Mouse (Mus musculus): Measurements from ENCODE around the gene Hecw2. TPM values are rescaled to one million over a fixed set of nuclear protein-coding genes. Genes with fewer than 3 reads are reported as not detected.

The Hecw2 gene
- polyA plus RNA-seq (2015; fragmentation: Nextera tagmentation; extraction: Ambion mirVana), result 4.3 and 5.5 TPM in 2 replicates

DNA sequence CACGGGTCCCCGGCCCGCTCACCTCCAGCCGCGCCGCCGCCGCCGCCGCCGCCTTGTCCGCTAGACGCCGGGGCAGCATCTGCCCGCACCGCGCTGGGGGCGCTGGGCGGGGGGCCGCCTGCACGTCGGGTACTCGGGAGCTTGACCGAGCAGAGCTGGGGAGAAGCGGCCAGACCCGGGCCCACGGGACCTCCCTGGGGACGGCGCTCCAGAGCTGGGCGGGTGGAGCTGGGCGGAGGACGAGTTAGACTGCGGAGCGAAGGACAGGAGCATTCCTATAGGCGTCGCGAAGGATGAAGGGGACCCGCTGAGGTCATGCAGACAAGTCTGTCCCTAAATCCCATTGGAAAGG, at the start of gene Hecw2:
Gene Hecw2, minus strand, starts transcription at position 215 of the 352 bp plus-strand sequence.
- Histone ChIP-seq H3K9me3 (no peaks in the 10 kb centered on the region), H3K9ac (peak within 1 kb of the TSS; percentile 57), H3K4me2 (peak within 1 kb of the TSS; percentile 92), H3K4me1 (peaks cover 8% of the 10 kb centered on the region), H3K4me3 (peak within 1 kb of the TSS; percentile 76), H3K27me3 (peaks cover 11% of the 10 kb centered on the region), H3K36me3 (no peaks in the 10 kb centered on the region), H3K27ac (peak within 1 kb of the TSS; percentile 33; the same call in 1 of the 2 replicates)
- WGBS, result under 1% methylated on average over 35 of the region's 38 CpGs
- ATAC-seq (ENCODE audit: borderline replicate concordance, extremely low read depth, low FRiP score, low TSS enrichment), result peak; percentile 78; the same call in 1 of the 2 replicates

DNA sequence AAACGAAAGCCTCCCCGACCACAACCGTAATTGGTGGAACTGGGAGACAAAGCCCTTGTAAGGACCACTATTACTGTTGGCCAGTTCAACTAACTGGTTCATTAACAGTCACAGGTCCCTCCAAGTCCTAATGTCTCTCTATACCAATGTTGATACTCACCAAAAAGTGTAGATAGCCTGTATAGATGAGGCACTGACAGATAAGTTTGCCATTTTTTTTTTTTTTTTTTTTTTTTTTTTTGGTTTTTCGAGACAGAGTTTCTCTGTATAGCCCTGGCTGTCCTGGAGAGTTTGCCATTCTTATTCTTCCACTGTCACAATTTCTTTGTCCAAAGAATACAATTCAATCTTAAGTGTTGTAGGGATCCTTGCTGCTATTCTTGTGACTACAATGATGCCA, 47.8 kb upstream of the Hecw2 start:
- H3K4me3 ChIP-seq, result no peak overlapping the region
- H3K9me3 ChIP-seq, result no peaks in the 10 kb centered on the region
- no peaks in the 10 kb centered on the region for H3K4me1 ChIP-seq
- 90% methylated on average over 4 of the region's 4 CpGs for WGBS
- ATAC-seq (ENCODE audit: borderline replicate concordance, extremely low read depth, low FRiP score, low TSS enrichment), result no peak
- no peaks in the 10 kb centered on the region for H3K36me3 ChIP-seq
- H3K27me3 ChIP-seq, result no peaks in the 10 kb centered on the region
- no peak overlapping the region for H3K27ac ChIP-seq
- no peak overlapping the region for H3K9ac ChIP-seq
- H3K4me2 ChIP-seq, result no peak overlapping the region

DNA sequence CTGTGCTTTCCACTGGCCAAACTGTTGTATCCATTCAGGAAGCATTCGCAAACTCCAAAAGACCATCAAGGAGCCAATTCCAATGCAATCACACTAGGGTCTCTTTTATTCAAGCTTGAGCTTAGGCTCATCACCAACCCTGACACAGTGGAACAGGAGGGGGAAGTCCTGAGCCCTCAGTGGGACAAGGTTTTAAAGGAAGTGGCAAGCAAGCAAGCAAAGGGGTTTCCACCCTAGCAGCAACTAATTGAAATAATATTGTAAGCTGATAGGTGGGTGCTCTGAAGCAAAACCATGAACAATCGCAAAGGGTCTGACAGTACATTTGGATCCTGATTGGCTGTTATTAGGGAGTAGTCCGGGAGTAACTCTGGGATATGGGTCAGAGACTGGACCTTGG, 25.3 kb upstream of the Hecw2 start:
- no peak for ATAC-seq (ENCODE audit: borderline replicate concordance, extremely low read depth, low FRiP score, low TSS enrichment)
- Histone ChIP-seq H3K4me3 (no peak overlapping the region), H3K4me1 (no peaks in the 10 kb centered on the region), H3K9me3 (no peaks in the 10 kb centered on the region), H3K36me3 (no peaks in the 10 kb centered on the region), H3K4me2 (no peak overlapping the region), H3K9ac (no peak overlapping the region), H3K27me3 (no peaks in the 10 kb centered on the region), H3K27ac (no peak overlapping the region)
- WGBS, result 91% methylated on average over 3 of the region's 3 CpGs

DNA sequence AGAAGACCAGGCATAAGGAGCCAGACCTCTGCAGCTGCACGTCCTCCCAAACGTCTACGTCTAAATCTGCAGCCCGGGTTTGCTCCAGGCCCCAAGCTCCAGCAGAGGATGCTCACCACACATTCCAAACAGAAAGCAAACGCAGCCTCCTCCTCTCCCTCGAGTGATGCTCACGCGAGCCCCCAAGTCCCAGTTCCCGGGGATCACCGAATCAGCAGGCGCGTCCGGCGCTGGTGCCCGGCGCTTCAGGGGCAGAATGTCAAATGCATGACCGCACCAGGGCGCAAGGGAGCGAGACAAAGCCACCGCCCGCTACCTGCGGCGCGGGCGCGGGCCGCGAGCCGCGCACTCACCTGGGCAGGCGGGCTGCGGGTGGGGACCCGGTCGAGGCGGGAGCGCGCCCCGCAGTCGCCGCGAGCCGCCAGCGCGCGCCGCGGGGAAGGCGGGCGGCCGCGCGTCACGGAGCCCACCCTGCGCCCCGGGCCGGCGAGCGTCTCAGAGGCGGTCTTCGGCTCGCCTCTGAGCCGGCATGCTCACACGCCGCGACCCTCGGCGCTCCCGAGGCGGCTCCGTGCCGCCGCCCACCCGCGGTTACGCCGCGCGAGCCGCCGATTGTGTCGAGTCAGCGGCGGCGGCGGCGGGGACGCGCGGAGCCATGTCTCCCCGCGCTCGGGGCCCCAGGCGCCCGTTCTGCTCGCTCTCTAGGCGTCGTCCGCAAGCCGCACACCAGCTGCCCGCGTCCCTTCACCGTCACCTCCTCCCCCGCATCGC, 600 bp downstream of the Hecw2 start:
- Histone ChIP-seq H3K36me3 (no peaks in the 10 kb centered on the region), H3K4me3 (peak overlapping the region; percentile 76), H3K27ac (peak overlapping the region; percentile 33; the same call in 1 of the 2 replicates), H3K4me2 (peak overlapping the region; percentile 92), H3K27me3 (peaks cover 11% of the 10 kb centered on the region), H3K9me3 (no peaks in the 10 kb centered on the region), H3K9ac (peak overlapping the region; percentile 57), H3K4me1 (peaks cover 8% of the 10 kb centered on the region)
- peak; percentile 85 for ATAC-seq (ENCODE audit: borderline replicate concordance, extremely low read depth, low FRiP score, low TSS enrichment)
- under 1% methylated on average over 61 of the region's 104 CpGs for WGBS

DNA sequence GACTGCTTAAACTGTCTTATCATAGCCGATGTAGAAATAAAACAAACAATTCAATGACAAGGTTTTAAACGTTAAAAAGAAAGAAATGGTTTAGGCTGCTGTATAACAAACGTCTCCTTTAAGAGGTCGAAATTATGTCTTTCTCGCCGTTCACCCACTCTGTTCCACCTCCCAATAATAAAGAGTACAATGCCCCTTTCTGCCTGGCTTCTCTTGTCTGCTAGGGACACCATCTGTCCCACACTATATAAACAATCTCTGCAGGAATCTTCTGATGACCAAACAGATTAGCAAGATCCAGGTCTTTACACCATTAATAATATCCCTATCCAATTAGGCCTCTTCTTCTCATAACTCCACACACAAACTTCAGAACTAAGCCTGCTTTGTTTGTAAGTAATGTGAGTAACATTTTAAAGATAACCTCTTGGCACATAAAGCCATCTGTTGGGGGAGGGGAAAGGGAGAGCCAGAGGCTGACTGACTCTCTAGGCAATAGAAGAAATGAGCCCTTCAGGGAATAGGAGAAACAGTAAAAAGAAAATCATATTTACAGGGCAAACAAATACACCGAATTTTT, 1.7 kb downstream of the Hecw2 start:
- Histone ChIP-seq H3K27me3 (peaks cover 11% of the 10 kb centered on the region), H3K4me2 (no peak overlapping the region), H3K4me1 (peaks cover 8% of the 10 kb centered on the region), H3K9ac (no peak overlapping the region), H3K4me3 (no peak overlapping the region), H3K9me3 (no peaks in the 10 kb centered on the region), H3K27ac (no peak overlapping the region), H3K36me3 (no peaks in the 10 kb centered on the region)
- 24% methylated on average over 7 of the region's 7 CpGs for WGBS
- ATAC-seq (ENCODE audit: borderline replicate concordance, extremely low read depth, low FRiP score, low TSS enrichment), result no peak

DNA sequence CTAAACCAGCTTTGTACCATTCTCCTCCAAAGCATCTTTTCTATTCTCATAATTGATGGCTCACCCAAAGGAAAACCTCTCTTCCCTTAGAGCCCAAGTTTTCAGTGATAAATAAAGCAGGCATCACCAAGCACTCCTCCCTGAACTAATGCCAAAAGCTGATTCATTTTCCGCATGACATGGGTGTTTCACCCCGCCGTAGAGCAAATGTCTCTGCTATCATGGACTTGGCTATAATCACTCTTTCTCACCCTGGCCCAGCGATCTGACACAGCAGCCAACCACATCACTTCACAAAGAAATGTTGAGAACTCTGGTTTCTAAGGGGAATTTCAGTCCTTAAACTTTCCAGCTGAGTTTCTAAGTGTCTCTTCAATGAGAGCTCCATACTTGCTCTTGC, 7.4 kb downstream of the Hecw2 start:
- Histone ChIP-seq H3K9ac (no peak overlapping the region), H3K27ac (no peak overlapping the region), H3K4me3 (no peak overlapping the region), H3K4me1 (0 out of 2 replicates have a peak, but pooled peaks cover 4% of the 10 kb centered on the region), H3K36me3 (no peaks in the 10 kb centered on the region), H3K27me3 (no peaks in the 10 kb centered on the region), H3K9me3 (no peaks in the 10 kb centered on the region), H3K4me2 (no peak overlapping the region)
- 22% methylated on average over 4 of the region's 4 CpGs for WGBS
- no peak; the same call in 1 of the 2 replicates for ATAC-seq (ENCODE audit: borderline replicate concordance, extremely low read depth, low FRiP score, low TSS enrichment)

DNA sequence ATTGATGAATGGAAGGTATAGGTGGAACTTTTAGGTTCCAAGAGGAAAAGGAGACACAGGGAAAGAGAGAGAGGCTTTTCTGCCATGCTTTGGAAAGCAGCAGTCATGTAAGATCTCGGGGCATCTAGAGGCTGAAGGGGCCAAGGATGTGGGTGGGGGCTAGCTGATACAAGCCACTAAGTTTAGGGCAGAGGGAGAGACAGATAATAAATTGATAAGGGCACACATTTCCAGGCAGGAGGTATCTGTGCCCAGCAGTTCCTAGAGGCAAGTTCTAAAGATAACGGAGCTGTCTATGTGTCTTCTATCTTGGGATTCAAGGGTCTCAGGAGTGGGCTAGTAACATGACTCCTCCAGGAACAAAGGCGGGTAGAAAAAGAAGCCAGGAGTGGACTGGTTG, 8.6 kb downstream of the Hecw2 start:
- H3K36me3 ChIP-seq, result no peaks in the 10 kb centered on the region
- H3K27ac ChIP-seq, result no peak overlapping the region
- no peaks in the 10 kb centered on the region for H3K9me3 ChIP-seq
- no peaks in the 10 kb centered on the region for H3K27me3 ChIP-seq
- no peak overlapping the region for H3K4me2 ChIP-seq
- H3K4me3 ChIP-seq, result no peak overlapping the region
- H3K4me1 ChIP-seq, result 0 out of 2 replicates have a peak, but pooled peaks cover 4% of the 10 kb centered on the region
- WGBS, result 44% methylated on average over 3 of the region's 3 CpGs
- H3K9ac ChIP-seq, result no peak overlapping the region
- ATAC-seq (ENCODE audit: borderline replicate concordance, extremely low read depth, low FRiP score, low TSS enrichment), result no peak

DNA sequence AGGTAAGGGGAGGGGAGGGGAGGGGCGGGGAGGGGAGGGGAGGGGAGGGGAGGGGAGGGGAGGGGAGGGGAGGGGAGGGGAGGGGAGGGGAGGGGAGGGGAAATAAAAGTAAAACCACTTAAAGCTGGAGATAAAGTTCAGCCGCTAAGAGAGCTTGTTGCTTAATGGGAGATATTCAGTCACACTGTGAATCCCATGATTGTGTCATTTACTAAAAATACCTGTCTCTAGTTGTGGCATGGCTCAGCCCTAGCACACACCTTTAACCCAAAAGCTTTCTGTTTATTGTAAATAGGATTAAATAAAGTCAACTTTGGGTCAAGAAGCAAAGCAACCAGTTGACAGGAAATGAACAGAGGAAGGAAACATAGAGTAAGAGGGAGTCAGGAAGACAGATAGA, 14.3 kb downstream of the Hecw2 start:
- no peaks in the 10 kb centered on the region for H3K9me3 ChIP-seq
- H3K4me1 ChIP-seq, result no peaks in the 10 kb centered on the region
- H3K27me3 ChIP-seq, result no peaks in the 10 kb centered on the region
- no peaks in the 10 kb centered on the region for H3K36me3 ChIP-seq
- no peak overlapping the region for H3K27ac ChIP-seq
- H3K4me2 ChIP-seq, result no peak overlapping the region
- 19% methylated on average over 1 of the region's 2 CpGs for WGBS
- ATAC-seq (ENCODE audit: borderline replicate concordance, extremely low read depth, low FRiP score, low TSS enrichment), result no peak
- no peak overlapping the region for H3K9ac ChIP-seq
- H3K4me3 ChIP-seq, result no peak overlapping the region

DNA sequence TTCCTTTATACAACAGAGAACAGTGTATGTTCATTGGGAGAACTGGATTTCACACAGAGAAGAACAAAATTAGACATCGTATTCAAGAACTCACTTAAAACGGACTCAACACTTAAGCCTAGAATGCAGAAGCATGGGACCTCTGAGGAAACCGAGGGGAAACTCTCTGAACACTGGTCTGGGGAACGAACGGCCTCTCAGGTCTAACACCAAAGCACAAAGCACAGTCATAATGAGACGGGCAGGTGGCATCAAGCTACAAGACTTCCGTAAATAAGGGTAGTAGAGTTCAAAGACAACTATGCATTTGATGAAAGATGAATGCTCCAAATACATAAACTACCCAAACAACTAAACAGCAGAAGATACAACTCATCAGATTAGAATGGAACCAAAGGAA, 15.8 kb downstream of the Hecw2 start:
- WGBS, result 89% methylated on average over 7 of the region's 7 CpGs
- Histone ChIP-seq H3K4me2 (no peak overlapping the region), H3K4me1 (no peaks in the 10 kb centered on the region), H3K27ac (no peak overlapping the region), H3K4me3 (no peak overlapping the region), H3K9me3 (no peaks in the 10 kb centered on the region), H3K27me3 (no peaks in the 10 kb centered on the region), H3K36me3 (no peaks in the 10 kb centered on the region), H3K9ac (no peak overlapping the region)
- ATAC-seq (ENCODE audit: borderline replicate concordance, extremely low read depth, low FRiP score, low TSS enrichment), result no peak

DNA sequence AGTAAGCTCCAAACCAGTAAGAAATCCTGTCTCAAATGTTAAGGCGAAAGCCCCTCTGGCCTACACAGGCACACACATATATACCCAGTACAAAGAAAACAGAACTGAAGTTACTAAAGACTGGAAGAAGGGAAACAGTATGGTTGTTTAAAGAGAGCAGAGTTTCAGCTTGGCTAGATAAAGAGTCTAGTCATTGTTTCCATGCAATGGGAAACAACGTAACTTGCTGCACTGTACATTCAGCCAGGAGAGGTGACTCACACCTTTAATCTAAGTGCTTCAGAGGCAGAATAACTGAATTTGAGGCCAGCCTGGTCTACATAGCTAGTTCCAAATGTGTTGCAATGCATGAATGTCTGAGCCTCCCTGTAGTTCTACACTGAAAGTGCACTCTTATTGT, 18.4 kb downstream of the Hecw2 start:
- Histone ChIP-seq H3K4me2 (no peak overlapping the region), H3K9ac (no peak overlapping the region), H3K9me3 (no peaks in the 10 kb centered on the region), H3K4me1 (no peaks in the 10 kb centered on the region), H3K27ac (no peak overlapping the region), H3K27me3 (no peaks in the 10 kb centered on the region), H3K36me3 (no peaks in the 10 kb centered on the region), H3K4me3 (no peak overlapping the region)
- 92% methylated on average over 2 of the region's 2 CpGs for WGBS
- ATAC-seq (ENCODE audit: borderline replicate concordance, extremely low read depth, low FRiP score, low TSS enrichment), result no peak

DNA sequence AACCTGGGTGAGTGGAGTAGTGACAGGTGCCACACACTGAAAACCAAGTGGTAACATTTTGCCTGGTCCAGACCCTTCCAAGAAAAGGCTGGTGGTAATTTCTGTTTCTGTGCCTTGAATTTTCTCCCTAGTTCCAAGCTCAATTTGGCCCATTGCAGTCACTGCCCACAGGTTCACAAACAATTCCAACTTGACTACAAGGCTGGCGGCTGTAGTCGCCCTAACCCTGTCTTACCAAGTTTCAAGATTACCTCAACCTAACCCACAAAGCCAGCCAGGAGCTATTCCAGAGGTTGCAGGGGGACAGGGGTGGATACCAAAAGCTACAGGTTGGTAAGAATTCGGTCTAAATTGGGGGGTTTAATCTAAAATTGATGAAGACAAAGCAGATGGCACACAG, 27.0 kb downstream of the Hecw2 start:
- Histone ChIP-seq H3K27ac (no peak overlapping the region), H3K36me3 (no peaks in the 10 kb centered on the region), H3K4me1 (no peaks in the 10 kb centered on the region), H3K9ac (no peak overlapping the region), H3K27me3 (no peaks in the 10 kb centered on the region), H3K9me3 (no peaks in the 10 kb centered on the region), H3K4me3 (no peak overlapping the region), H3K4me2 (no peak overlapping the region)
- no peak for ATAC-seq (ENCODE audit: borderline replicate concordance, extremely low read depth, low FRiP score, low TSS enrichment)
- 87% methylated on average over 3 of the region's 3 CpGs for WGBS

DNA sequence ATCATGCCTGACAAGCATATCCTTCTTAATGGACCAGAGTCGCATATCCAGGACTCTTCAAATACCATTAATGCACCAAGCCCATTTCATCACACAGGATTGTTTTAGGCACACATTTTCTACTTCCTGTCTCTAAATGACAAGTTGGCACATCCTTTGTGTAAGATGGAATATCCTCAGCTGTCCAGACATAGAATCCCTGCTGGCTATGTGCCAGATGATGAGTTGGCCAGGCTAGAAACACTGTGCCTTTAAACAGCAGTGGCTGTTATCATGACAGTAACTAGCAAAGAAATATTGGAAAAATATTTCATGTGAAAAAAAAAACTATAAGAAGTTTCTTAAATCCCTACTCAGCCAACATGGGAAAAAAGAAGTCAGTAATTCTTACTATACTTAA, 35.4 kb downstream of the Hecw2 start:
- Histone ChIP-seq H3K4me2 (no peak overlapping the region), H3K9ac (no peak overlapping the region), H3K4me1 (peaks cover 3% of the 10 kb centered on the region; the same call in 1 of the 2 replicates), H3K27ac (no peak overlapping the region), H3K27me3 (no peaks in the 10 kb centered on the region), H3K36me3 (no peaks in the 10 kb centered on the region), H3K9me3 (no peaks in the 10 kb centered on the region), H3K4me3 (no peak overlapping the region)
- 22% methylated on average over 1 of the region's 1 CpGs for WGBS
- ATAC-seq (ENCODE audit: borderline replicate concordance, extremely low read depth, low FRiP score, low TSS enrichment), result no peak

All from lung, embryonic 15.5 days (tissue).